10 mouse cellular contexts compared by ENCODE assay signal in the genomic region with DNA sequence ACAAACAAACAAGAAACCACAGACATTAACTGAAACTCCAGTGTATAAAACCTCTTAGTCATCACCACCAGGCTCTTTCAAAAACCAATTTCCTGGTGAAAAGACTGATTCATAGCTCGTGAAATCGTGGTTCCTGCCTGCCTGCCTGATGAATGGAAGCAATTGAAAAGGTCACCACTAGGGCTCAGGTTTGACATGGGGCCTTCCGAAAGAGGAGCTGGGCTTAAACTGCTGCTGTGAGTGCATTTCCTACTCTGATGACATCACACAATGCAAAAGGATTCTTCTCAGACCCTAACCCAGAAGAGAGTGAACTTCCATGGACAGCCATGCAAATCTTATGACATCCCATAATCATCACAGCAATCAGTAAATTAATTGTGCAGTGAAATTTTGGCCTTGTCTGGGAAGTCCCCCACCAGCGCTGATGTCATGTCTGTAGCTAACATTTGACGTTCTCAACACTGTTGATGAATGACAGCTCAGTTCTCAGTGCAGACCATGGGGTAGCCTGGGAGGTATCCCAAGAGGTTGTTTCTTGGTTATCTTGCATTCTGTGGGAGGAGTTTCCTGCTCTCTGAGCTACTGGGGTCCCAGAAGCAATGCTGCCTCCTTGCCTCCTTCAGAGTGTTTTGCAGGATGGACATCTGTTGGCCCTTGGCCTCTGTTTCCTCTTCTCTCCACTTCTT.
DNase-seq lines count a peak whose midpoint lies in the region; ATAC-seq and TF ChIP-seq lines count a peak whose summit lies in the region.
"Had no signal": no experiment of that assay in that cellular context is flagged by ENCODE, and none has a peak within 500 bp of the region (broad histone marks: within the 10 kb centered on the region; RNA-seq: fewer than 3 reads in every experiment).

No protein-coding gene starts in this region.

- WGBS in neural tube, embryonic 15.5 days: 39% methylated on average over 5 of the region's 5 CpGs
- WGBS in hindbrain, embryonic 12.5 days: 37% methylated on average over 5 of the region's 5 CpGs

- no peak for DNase-seq in gastrocnemius, adult 2 months
- DNase-seq in gastrocnemius, postnatal 36 days: no peak
- peak; percentile 33 for DNase-seq in neural tube, embryonic 10.5 days (ENCODE audit: extremely low spot score, low spot score)
- peak; percentile 87 for DNase-seq in induced T-regulatory cell, adult 2 months (ENCODE audit: low read depth)
- DNase-seq in cerebellum, adult 11 months: no peak
- DNase-seq in MN1 (ENCODE audit: low spot score): no peak
- DNase-seq: cerebellum, adult 2 months had no signal

- no peaks in the 10 kb centered on the region for H3K4me1 ChIP-seq in neural tube, embryonic 15.5 days
- H3K4me1 ChIP-seq in hindbrain, embryonic 12.5 days: no peaks in the 10 kb centered on the region

- H3K27me3 ChIP-seq in neural tube, embryonic 15.5 days (replicated peaks): no peaks in the 10 kb centered on the region
- H3K27me3 ChIP-seq in hindbrain, embryonic 12.5 days: no peaks in the 10 kb centered on the region

- H3K4me2 ChIP-seq in neural tube, embryonic 15.5 days: no peak overlapping the region
- no peak overlapping the region for H3K4me2 ChIP-seq in hindbrain, embryonic 12.5 days (replicated peaks)

- peak; percentile 11; the same call in 1 of the 2 replicates for TF ChIP-seq CTCF in gastrocnemius, adult 2 months (IDR thresholded peaks at IDR 0.05)

- ATAC-seq in neural tube, embryonic 15.5 days (ENCODE audit: low FRiP score): no peak
- ATAC-seq in hindbrain, embryonic 12.5 days (ENCODE audit: low FRiP score): no peak

- H3K9ac ChIP-seq in neural tube, embryonic 15.5 days (replicated peaks): no peak overlapping the region
- H3K9ac ChIP-seq in hindbrain, embryonic 12.5 days: no peak overlapping the region

- H3K36me3 ChIP-seq in neural tube, embryonic 15.5 days: no peaks in the 10 kb centered on the region
- no peaks in the 10 kb centered on the region for H3K36me3 ChIP-seq in hindbrain, embryonic 12.5 days

- intact Hi-C loops in gastrocnemius, adult 2 months (cut with DNase I): loop anchor here (2.0 kb wide), 1 partner anchor 66 kb away; no protein-coding TSS in a partner anchor
- intact Hi-C loops in gastrocnemius, postnatal 36 days (cut with DNase I): no loop called here

- H3K27ac ChIP-seq in gastrocnemius, adult 2 months: no peak overlapping the region
- no peak overlapping the region for H3K27ac ChIP-seq in neural tube, embryonic 15.5 days (replicated peaks)
- H3K27ac ChIP-seq in hindbrain, embryonic 12.5 days: no peak overlapping the region
- H3K27ac ChIP-seq: macrophage had no signal

- 0 out of 2 replicates have a peak, but pooled peaks cover 3% of the 10 kb centered on the region for H3K9me3 ChIP-seq in neural tube, embryonic 15.5 days (replicated peaks)
- no peaks in the 10 kb centered on the region for H3K9me3 ChIP-seq in hindbrain, embryonic 12.5 days (replicated peaks)

- H3K4me3 ChIP-seq in gastrocnemius, adult 2 months: no peak overlapping the region
- H3K4me3 ChIP-seq in neural tube, embryonic 15.5 days (replicated peaks): no peak overlapping the region
- H3K4me3 ChIP-seq in hindbrain, embryonic 12.5 days: no peak overlapping the region

Comparison
In these comparisons a context has a peak if more than half of its experiments do, and no peak if none do; other contexts are left out.
1. DNase-seq: peak in neural tube, embryonic 10.5 days (single experiment) and induced T-regulatory cell, adult 2 months (single experiment); none in gastrocnemius, adult 2 months (single experiment), gastrocnemius, postnatal 36 days (0 of 2), cerebellum, adult 11 months (single experiment) and MN1 (single experiment).